Mouse (Mus musculus): ENCODE measurements around the gene Nsd2. TPM values are rescaled to one million over a fixed set of nuclear protein-coding genes. Genes with fewer than 3 reads are reported as not detected.

Gene Nsd2
- total RNA-seq (2021), result 40.3 and 53.6 TPM in 2 replicates
- long read RNA-seq, full-length matches to known transcripts, result 1 of 15 reads
- long read RNA-seq, partial matches to known transcripts, result 3 of 15 reads
- long read RNA-seq, other reads (novel, unspliced or antisense), result 11 of 15 reads

GRCm38 (mm10) chr5:33819876-33820732, at the start of gene Nsd2:
Gene Nsd2, plus strand, starts transcription at chr5:33820725.
- peak; percentile 91 for DNase-seq

GRCm38 (mm10) chr5:33777195-33777594, 43.3 kb upstream of the Nsd2 start:
- no peak for DNase-seq

- DNase-seq, result no peak
Observed at GRCm38 (mm10) chr5:33781964-33782344, 38.6 kb upstream of the Nsd2 start.

GRCm38 (mm10) chr5:33782345-33782998, 38.1 kb upstream of the Nsd2 start, which contains the start of gene Letm1:
Gene Letm1, minus strand, starts transcription at chr5:33782817.
- DNase-seq, result peak; percentile 95

GRCm38 (mm10) chr5:33782999-33783390, 37.5 kb upstream of the Nsd2 start:
- no peak for DNase-seq

- DNase-seq, result no peak
Observed at GRCm38 (mm10) chr5:33791912-33792643, 28.4 kb upstream of the Nsd2 start.

- DNase-seq, result no peak
Observed at GRCm38 (mm10) chr5:33803337-33803736, 17.2 kb upstream of the Nsd2 start.

GRCm38 (mm10) chr5:33811519-33811918, 9.0 kb upstream of the Nsd2 start:
- DNase-seq, result no peak

GRCm38 (mm10) chr5:33816008-33816725, 4.4 kb upstream of the Nsd2 start:
- no peak for DNase-seq

- DNase-seq, result no peak
Observed at GRCm38 (mm10) chr5:33818104-33818503, 2.4 kb upstream of the Nsd2 start.

- DNase-seq, result no peak
Observed at GRCm38 (mm10) chr5:33819141-33819875, 1.2 kb upstream of the Nsd2 start.

- DNase-seq, result peak; percentile 69
Observed at GRCm38 (mm10) chr5:33820733-33821621, 452 bp downstream of the Nsd2 start.

- no peak for DNase-seq
Observed at GRCm38 (mm10) chr5:33821901-33822427, 1.4 kb downstream of the Nsd2 start.

- DNase-seq, result no peak
Observed at GRCm38 (mm10) chr5:33822456-33822855, 1.9 kb downstream of the Nsd2 start.

GRCm38 (mm10) chr5:33826001-33826400, 5.5 kb downstream of the Nsd2 start:
- DNase-seq, result no peak

- no peak for DNase-seq
Observed at GRCm38 (mm10) chr5:33828107-33828506, 7.6 kb downstream of the Nsd2 start.

- no peak for DNase-seq
Observed at GRCm38 (mm10) chr5:33829958-33830357, 9.4 kb downstream of the Nsd2 start.

- no peak for DNase-seq
Observed at GRCm38 (mm10) chr5:33830832-33831231, 10.3 kb downstream of the Nsd2 start.

GRCm38 (mm10) chr5:33841331-33841730, 20.8 kb downstream of the Nsd2 start:
- DNase-seq, result no peak

GRCm38 (mm10) chr5:33842549-33842948, 22.0 kb downstream of the Nsd2 start:
- no peak for DNase-seq
